Comparison of ENCODE assay signal across 8 mouse cellular contexts in the genomic region with DNA sequence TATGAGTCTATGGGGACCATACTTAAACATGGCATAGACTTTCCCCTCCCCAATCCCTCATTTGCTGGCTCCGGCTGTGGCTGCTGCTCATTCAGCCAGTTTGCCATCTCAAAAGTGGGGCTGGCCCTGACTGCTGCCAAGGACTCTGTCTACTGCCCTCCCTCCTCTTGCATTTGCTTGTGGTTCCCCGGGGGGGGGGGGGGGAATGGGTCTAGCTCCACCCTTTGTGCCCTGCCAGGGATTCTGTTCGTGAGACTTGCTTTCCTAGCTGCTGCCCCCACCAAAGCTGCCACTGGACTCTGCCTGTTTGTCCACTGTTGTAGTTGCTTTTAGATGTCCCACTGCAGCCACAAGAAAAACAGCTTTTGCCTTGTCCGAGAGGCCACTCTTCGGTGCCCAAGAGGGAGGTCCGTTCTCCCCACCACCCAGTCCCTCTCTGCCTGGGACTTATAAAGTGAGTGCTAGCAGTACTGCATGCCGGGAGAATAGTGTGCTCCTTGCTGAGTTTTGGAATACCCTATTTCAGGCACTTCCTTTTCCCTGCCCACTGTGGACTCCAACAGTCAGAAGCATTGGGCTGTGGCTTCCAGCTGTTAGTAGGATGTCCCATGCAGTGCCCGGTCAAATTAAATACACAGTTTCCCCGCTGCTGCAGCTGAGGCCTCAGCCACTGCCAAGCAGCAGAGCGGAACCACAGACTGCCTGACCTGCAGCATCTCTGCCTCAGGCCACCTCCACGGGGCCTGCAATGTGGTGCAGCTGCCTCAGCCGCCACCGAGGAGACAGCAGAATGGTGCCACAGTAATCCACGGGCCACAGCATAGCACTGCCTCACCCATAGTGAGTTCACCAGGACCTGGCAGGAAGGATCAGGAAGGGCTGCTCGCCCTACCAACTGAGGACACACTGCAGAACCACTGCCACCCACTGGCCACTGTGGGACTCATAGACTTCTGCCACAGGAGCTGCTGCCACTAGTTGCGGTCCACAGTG. TPM values are rescaled to one million over a fixed set of nuclear protein-coding genes. Genes with fewer than 3 reads are reported as not detected.
A peak's percentile ranks its signal among the peaks of the same experiment; 100 is the strongest.
DNase-seq lines count a peak whose midpoint lies in the region; ATAC-seq and TF ChIP-seq lines count a peak whose summit lies in the region.

No protein-coding gene starts in this region.

- H3K9me3 ChIP-seq in megakaryocyte, embryonic 14.5 days: no peaks in the 10 kb centered on the region

- peak; percentile 76 for TF ChIP-seq CTCF in cortical plate, adult 2 months (IDR thresholded peaks at IDR 0.05; ENCODE audit: extremely low read depth, insufficient read depth, low read length)

- no peaks in the 10 kb centered on the region for H3K36me3 ChIP-seq in megakaryocyte, embryonic 14.5 days (replicated peaks; ENCODE audit: low read length)

- peak; percentile 80 for DNase-seq in gastrocnemius, postnatal 10 days
- peak; percentile 79 for DNase-seq in induced T-regulatory cell, adult 2 months (ENCODE audit: low read depth)
- peak; percentile 55 to 74 for DNase-seq in left cerebral cortex, adult 8-10 months (ENCODE audit: low spot score in 2 of 2)
- peak; percentile 81 to 87 for DNase-seq in right cerebral cortex, adult 2 months (ENCODE audit: low spot score in 2 of 2)
- peak; percentile 44 for DNase-seq in urinary bladder, postnatal 10 days (ENCODE audit: low spot score)

- H3K4me1 ChIP-seq in cortical plate, adult 2 months (ENCODE audit: control insufficient read depth, insufficient read depth, low read length): no peaks in the 10 kb centered on the region
- peaks cover 8% of the 10 kb centered on the region for H3K4me1 ChIP-seq in megakaryocyte, embryonic 14.5 days

- ATAC-seq in activated CD4-positive, CD25-positive, alpha-beta regulatory T cell, adult 4 months: peak; percentile 90

- no peak overlapping the region for H3K27ac ChIP-seq in cortical plate, adult 2 months (ENCODE audit: insufficient read depth, low read length)

- no peak overlapping the region for H3K4me3 ChIP-seq in cortical plate, adult 2 months (ENCODE audit: insufficient read depth, low read length)
- H3K4me3 ChIP-seq in megakaryocyte, embryonic 14.5 days (replicated peaks): peak overlapping the region; percentile 75

- peaks cover 15% of the 10 kb centered on the region for H3K27me3 ChIP-seq in megakaryocyte, embryonic 14.5 days (replicated peaks)

- TF ChIP-seq POLR2A in cortical plate, adult 2 months (IDR thresholded peaks at IDR 0.05; ENCODE audit: extremely low read depth, insufficient read depth, low read length): 0 out of 2 replicates have a peak, but pooled peaks have one; percentile 13

RNA-seq across cellular contexts. Expression of a gene that starts 10.1 kb away (rescaled TPM):
- polyA plus RNA-seq in activated CD4-positive, CD25-positive, alpha-beta regulatory T cell, adult 4 months (2017; shearing (Covaris generic)): not detected
- not detected in 2 replicates for polyA plus RNA-seq in cortical plate, adult 2 months (2012; rRNA removed)
- total RNA-seq in gastrocnemius, postnatal 10 days (2021): under 1 TPM in 1 of 2 experiments, not detected in 1; 0.29 TPM
- under 1 TPM in 2 of 4 experiments, not detected in 2; 0.34 to 0.42 TPM for total RNA-seq in left cerebral cortex, adult 8-10 months (2022)
- polyA plus RNA-seq in megakaryocyte, embryonic 14.5 days (2012; ENCODE audit: insufficient read depth, low replicate concordance): not detected in 2 replicates

RNA-seq across cellular contexts. Expression of a gene that starts 16.1 kb away (rescaled TPM):
- polyA plus RNA-seq in activated CD4-positive, CD25-positive, alpha-beta regulatory T cell, adult 4 months (2017; shearing (Covaris generic)): not detected
- not detected in 2 replicates for polyA plus RNA-seq in cortical plate, adult 2 months (2012; rRNA removed)
- under 1 TPM in 1 of 2 experiments, not detected in 1; 0.19 TPM for total RNA-seq in gastrocnemius, postnatal 10 days (2021)
- not detected for total RNA-seq in left cerebral cortex, adult 8-10 months (2022)
- polyA plus RNA-seq in megakaryocyte, embryonic 14.5 days (2012; ENCODE audit: insufficient read depth, low replicate concordance): not detected in 2 replicates

RNA-seq across cellular contexts. Expression of a gene that starts 23.3 kb away (rescaled TPM):
- polyA plus RNA-seq in activated CD4-positive, CD25-positive, alpha-beta regulatory T cell, adult 4 months (2017; shearing (Covaris generic)): not detected
- polyA plus RNA-seq in cortical plate, adult 2 months (2012; rRNA removed): not detected in 2 replicates
- total RNA-seq in gastrocnemius, postnatal 10 days (2021): not detected
- total RNA-seq in left cerebral cortex, adult 8-10 months (2022): under 1 TPM in 2 of 4 experiments, not detected in 2; 0.30 to 0.33 TPM
- polyA plus RNA-seq in megakaryocyte, embryonic 14.5 days (2012; ENCODE audit: insufficient read depth, low replicate concordance): not detected in 2 replicates

RNA-seq across cellular contexts. Expression of a gene that starts 37.0 kb away (rescaled TPM):
- 1 to 10 TPM; 3.6 to 6.5 TPM for polyA plus RNA-seq in activated CD4-positive, CD25-positive, alpha-beta regulatory T cell, adult 4 months (2017; shearing (Covaris generic))
- 50.3 and 57.9 TPM in 2 replicates for polyA plus RNA-seq in cortical plate, adult 2 months (2012; rRNA removed)
- total RNA-seq in gastrocnemius, postnatal 10 days (2021): 10 to 100 TPM; 10.8 to 14.5 TPM
- total RNA-seq in left cerebral cortex, adult 8-10 months (2022): 10 to 100 TPM; 39.7 to 44.8 (median 40.7) TPM
- polyA plus RNA-seq in megakaryocyte, embryonic 14.5 days (2012; ENCODE audit: insufficient read depth, low replicate concordance): 0.13 TPM in 1 of 2 replicates, not detected in the other
